Mouse (Mus musculus) spleen, embryonic (tissue): ENCODE results near the gene Lbx2.

Experiments used
- CTCF ChIA-PET: fragments of 350-600 bp; sonication (Branson Sonifier 250); formaldehyde crosslinking; loops from one replicate; lab custom pipeline; 2022; lab: Charles Lee

Gene Lbx2

DNA sequence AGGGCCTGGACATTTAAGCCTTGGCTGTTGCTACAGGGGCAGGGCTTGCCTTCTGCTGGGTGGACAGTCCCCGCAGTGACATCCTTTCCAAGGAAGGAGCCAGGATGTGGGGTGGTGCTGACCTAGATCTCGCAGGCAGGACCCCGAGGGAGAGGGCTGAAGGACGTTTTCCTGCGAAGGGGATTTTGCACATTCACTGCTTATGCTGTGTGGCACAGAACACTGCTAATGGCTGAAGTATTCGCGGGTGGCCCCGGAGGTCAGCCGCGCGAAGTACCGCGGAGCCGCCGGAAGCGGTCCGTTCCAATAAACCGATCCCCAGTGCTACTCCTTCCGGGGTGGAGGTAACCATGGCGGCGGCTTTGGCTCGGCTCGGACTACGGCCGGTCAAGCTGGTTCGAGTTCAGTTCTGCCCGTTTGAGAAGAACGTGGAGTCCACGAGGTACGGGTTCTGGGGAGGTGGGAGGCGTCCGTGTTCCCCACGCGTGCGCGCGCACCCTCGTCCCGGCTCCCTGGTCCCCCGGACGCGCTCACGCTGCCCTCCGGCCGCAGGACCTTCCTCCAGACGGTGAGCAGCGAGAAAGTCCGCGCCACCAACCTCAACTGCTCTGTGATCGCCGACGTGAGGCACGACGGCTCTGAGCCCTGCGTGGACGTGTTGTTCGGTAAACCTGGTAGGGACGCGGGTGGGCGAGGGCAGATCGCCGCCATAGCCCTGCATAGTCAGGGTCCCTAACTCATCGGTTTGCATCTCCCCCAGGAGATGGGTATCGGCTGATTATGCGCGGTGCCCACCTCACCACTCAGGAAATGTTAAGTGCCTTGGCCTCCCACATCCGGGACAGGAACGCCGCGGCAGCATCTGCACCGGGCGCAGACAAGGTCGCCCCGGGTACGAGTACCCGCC is 22.8 kb downstream of the Lbx2 start, which contains the start of gene Mrpl53:
TSS of gene Mrpl53 (plus strand) at position 279 of the 907 bp plus-strand sequence.
- CTCF ChIA-PET, result interaction anchor here (0.6 to 1.3 kb wide), 3 partner anchors 10 to 104 kb away, joined by 3 to 14 read pairs (median 3); no protein-coding TSS in a partner anchor

- CTCF ChIA-PET, result no interaction called here
Measured at GRCm38 (mm10) chr6:83111510-83112136, 25.5 kb downstream of the Lbx2 start.

GRCm38 (mm10) chr6:83115011-83115671 is 29.0 kb downstream of the Lbx2 start, which contains the start of gene Mogs:
Gene Mogs (plus strand): TSS chr6:83115496.
- CTCF ChIA-PET, result no interaction called here

DNA sequence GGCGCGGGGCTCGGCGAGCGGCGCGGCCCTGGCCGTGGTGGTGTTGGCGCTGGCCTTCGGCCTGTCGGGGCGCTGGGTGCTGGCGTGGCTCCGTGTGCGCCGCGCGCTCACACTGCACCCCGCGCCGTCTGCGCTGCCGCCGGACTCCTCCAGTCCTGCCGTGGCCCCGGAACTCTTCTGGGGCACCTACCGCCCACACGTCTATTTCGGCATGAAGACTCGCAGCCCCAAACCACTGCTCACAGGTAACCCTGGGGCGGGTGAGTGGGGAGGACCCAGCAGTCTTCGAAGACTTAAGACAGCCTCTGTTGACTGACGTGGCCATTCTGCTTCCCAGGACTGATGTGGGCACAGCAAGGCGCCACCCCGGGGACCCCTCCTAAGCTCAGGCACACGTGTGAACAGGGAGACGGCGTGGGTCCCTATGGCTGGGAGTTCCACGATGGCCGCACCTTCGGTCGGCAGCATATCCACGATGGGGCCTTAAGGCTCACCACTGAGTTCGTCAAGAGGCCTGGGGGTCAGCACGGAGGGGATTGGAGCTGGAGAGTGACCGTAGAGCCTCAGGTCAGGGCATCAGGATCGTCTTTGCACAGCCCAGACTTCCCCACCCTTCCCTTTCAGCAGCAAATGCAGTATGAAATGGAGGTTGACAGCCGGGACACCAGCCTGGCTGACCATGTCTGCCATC is 29.7 kb downstream of the Lbx2 start:
- CTCF ChIA-PET, result no interaction called here

DNA sequence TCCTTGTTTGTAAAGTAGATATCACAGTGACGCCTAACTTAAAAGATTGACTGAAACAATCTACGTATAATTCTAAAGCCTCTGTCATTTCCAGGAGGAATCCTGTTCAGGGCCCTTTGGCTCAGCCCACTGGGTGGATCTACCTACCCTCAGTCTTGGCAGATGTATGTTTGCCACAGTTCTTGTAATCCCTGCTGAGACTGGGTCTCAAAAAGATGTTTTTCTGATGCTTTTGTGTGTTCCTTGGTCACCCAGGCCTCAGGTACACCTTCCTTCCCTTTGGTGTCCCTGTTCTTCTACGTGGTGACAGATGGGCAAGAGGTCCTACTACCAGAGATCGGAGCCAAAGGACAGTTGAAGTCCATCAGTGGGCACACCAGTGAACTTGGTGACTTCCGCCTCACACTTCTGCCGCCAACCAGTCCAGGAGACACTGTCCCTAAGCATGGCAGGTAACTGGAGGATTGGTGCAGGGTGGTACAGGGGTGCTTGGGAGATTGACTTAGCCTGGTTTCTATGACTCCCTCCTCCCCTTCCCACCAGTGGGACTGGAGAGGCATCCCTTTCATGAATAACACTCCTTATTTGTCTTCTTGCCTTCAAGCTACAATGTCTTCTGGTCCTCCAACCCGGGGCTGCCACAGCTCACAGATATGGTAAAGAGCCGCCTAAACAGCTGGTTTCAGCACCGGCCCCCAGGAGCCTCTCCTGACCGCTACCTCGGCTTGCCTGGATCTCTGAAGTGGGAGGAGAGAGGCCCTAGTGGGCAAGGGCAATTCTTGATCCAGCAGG is 30.4 kb downstream of the Lbx2 start:
- CTCF ChIA-PET, result no interaction called here

GRCm38 (mm10) chr6:83117165-83117438 is 30.9 kb downstream of the Lbx2 start:
- CTCF ChIA-PET, result no interaction called here

DNA sequence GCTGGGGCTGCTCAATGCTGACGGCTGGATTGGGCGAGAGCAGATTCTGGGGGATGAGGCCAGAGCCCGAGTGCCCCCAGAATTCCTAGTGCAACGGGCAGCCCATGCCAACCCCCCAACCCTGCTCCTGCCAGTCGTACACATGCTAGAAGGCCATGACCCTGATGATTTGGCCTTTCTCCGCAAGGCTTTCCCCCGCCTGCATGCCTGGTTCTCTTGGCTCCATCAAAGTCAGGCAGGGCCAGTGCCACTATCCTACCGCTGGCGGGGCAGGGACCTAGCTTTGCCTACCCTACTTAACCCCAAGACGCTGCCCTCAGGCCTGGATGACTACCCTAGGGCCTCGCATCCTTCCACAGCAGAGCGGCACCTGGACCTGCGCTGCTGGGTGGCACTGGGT is 31.4 kb downstream of the Lbx2 start:
- CTCF ChIA-PET, result no interaction called here

DNA sequence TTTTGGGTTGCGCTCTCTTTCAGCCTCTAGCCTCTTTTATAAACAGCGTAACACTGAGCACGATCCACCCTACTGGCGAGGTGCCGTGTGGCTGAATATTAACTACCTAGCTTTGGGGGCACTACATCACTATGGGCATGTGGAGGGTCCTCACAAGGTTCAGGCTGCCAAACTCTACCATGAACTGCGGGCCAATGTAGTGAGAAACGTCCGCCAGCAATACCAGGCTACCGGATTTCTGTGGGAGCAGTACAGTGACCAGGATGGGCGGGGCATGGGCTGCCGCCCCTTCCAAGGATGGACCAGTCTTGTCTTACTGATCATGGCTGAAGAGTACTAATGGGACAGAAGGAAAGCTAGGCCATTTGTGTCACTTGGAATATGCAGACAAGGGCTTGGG is 32.2 kb downstream of the Lbx2 start:
- CTCF ChIA-PET, result interaction anchor here (0.9 kb wide), 1 partner anchor 10 kb away, joined by 3 read pairs; the partner anchor contains the start of gene Mrpl53

GRCm38 (mm10) chr6:83118825-83119733 is 32.9 kb downstream of the Lbx2 start:
- CTCF ChIA-PET, result interaction anchor here (0.9 kb wide), 1 partner anchor 11 kb away, joined by 3 read pairs; the partner anchor contains the start of gene Mrpl53

DNA sequence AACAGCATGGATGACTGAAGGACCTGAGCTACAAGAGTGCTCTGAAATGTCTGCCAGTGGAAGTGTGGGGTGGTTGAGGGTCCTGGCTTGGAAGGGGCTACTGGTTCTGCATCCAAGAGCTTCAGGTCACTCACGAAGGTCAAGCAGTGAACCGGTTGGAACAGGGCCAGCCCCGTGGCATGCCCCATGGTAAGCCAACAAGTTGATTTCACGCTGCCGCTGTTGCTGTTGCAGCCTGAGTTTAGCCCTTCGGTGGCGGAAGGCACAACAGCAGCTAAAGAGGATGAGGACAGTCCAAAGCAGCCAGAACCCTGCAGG is 33.5 kb downstream of the Lbx2 start:
- CTCF ChIA-PET, result interaction anchor here (1.0 kb wide), 1 partner anchor 17 kb away, joined by 3 read pairs; no protein-coding TSS in a partner anchor

DNA sequence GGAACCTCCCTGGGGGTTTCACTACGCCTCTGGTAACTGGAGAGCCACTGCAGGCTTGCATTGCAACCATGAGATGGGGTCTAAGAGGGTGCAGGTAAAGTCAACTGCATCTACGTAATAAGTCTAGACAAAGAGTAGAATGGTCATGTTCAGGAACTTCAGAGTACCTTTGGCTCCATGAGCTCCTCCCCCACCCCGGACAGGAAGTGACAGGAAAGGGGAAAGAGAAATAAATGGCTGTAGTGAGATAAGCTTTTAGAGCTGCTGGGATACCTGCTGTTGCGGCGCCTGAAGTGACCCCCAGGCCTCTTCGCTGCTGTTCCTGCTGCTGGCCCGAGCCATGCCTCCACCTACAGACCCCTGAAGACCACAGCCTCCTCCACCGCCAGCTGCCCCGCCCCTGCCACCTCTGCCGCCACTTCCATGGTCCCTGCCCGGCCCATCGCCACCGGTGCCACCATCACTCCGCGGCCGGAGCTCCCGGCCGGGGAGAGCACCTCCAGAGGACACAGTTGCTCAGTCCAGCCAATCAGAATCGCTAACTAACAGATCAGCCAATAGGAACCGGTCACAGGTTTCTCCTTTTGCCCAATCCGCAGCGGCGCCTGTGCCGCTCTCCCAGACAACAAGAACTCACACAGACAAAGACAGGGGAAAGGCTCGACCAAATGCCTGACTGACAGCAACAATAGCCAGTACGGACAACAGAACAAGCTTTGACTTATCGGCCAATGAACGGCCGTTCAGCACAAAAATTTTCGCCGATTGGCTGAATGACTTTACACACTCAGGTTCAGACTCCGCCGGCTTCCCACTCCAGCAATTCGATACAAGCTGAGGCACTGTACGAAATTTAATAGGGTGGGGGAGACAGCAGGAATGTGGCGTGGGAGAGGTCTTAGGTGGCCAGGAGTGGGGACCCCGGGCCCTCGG is 35.0 kb downstream of the Lbx2 start, which contains the start of gene Wbp1:
TSS of gene Wbp1 (minus strand) at position 630 of the 933 bp plus-strand sequence.
- CTCF ChIA-PET, result interaction anchor here (0.5 to 1.1 kb wide), 4 partner anchors 71 to 712 kb away, joined by 3 read pairs; no protein-coding TSS in a partner anchor

- CTCF ChIA-PET, result no interaction called here
Measured at GRCm38 (mm10) chr6:83121863-83122710, 35.9 kb downstream of the Lbx2 start.

GRCm38 (mm10) chr6:83122961-83123360 is 36.8 kb downstream of the Lbx2 start:
- CTCF ChIA-PET, result interaction anchor here (0.5 to 0.7 kb wide), 3 partner anchors 10 to 71 kb away, joined by 3 read pairs; no protein-coding TSS in a partner anchor

- CTCF ChIA-PET, result interaction anchor here (0.7 kb wide), 1 partner anchor 110 kb away, joined by 3 read pairs; no protein-coding TSS in a partner anchor
Measured at GRCm38 (mm10) chr6:83124851-83125312, 38.7 kb downstream of the Lbx2 start.

- CTCF ChIA-PET, result interaction anchor here (0.6 kb wide), 3 partner anchors 19 to 93 kb away, joined by 7 to 16 read pairs (median 9); no protein-coding TSS in a partner anchor
Measured at GRCm38 (mm10) chr6:83125331-83125730, 39.2 kb downstream of the Lbx2 start, which contains the start of gene Ino80b. Gene Ino80b (minus strand): TSS chr6:83125431.

- CTCF ChIA-PET, result no interaction called here
Measured at GRCm38 (mm10) chr6:83127419-83127818, 41.3 kb downstream of the Lbx2 start.

DNA sequence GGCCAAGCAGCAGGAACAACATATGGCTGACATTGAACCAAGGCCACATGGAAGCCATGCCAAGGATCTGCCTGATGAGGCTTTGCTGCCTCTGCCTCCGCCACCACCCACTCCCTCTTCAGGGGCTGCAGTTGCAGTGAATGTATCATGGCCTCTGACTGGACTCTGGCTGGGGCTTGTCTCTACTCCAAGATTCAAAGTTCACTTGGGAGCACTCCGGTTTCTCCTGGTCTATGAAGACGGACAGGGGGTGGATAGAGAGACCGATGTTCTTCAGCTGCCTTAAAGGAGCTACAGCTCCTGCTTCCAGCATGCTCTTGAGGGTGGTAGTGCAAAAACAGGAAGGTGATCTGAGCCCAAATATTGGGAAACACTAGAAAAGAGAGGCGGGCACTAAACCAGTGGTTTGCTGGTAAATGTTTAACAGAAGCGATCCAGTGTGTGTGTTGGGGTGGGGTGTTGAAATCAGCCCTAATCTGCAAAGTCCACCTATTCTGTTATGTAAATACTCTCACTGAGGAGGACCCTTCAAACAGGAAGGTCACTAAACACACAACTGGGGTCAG is 45.4 kb downstream of the Lbx2 start:
- CTCF ChIA-PET, result no interaction called here
